ENCODE assay signal across 9 mouse cellular contexts in genomic region chr6:114071564-114071963, GRCm38 (mm10). TPM values are rescaled to one million over a fixed set of nuclear protein-coding genes. Genes with fewer than 3 reads are reported as not detected.
A peak's percentile ranks its signal among the peaks of the same experiment; 100 is the strongest.
DNase-seq lines count a peak whose midpoint lies in the region; ATAC-seq and TF ChIP-seq lines count a peak whose summit lies in the region.
"Had no signal": no experiment of that assay in that cellular context is flagged by ENCODE, and none has a peak within 500 bp of the region (broad histone marks: within the 10 kb centered on the region; RNA-seq: fewer than 3 reads in every experiment).

No protein-coding gene starts in this region.

- no peaks in the 10 kb centered on the region for H3K36me3 ChIP-seq in intestine, embryonic 14.5 days (ENCODE audit: control insufficient read depth, insufficient read depth, low read length)
- H3K36me3 ChIP-seq in intestine, embryonic 15.5 days, result no peaks in the 10 kb centered on the region
- H3K36me3 ChIP-seq in ES-Bruce4 (ENCODE audit: control insufficient read depth, insufficient read depth, low read length, poor library complexity, severe bottlenecking), result no peaks in the 10 kb centered on the region
- H3K36me3 ChIP-seq: limb, embryonic 12.5 days had no signal

- no peaks in the 10 kb centered on the region for H3K4me1 ChIP-seq in intestine, embryonic 14.5 days (replicated peaks; ENCODE audit: control insufficient read depth, insufficient read depth, low read length)
- no peaks in the 10 kb centered on the region for H3K4me1 ChIP-seq in intestine, embryonic 15.5 days (replicated peaks)
- no peaks in the 10 kb centered on the region for H3K4me1 ChIP-seq in ES-Bruce4 (ENCODE audit: control insufficient read depth, insufficient read depth, low read length)
- H3K4me1 ChIP-seq: limb, embryonic 12.5 days had no signal

- H3K9ac ChIP-seq in intestine, embryonic 14.5 days (ENCODE audit: low read length), result no peak overlapping the region
- no peak overlapping the region for H3K9ac ChIP-seq in intestine, embryonic 15.5 days
- H3K9ac ChIP-seq in ES-Bruce4 (ENCODE audit: low read depth, poor library complexity, severe bottlenecking), result no peak overlapping the region
- H3K9ac ChIP-seq: limb, embryonic 12.5 days had no signal

- TF ChIP-seq EP300 in ES-Bruce4 (IDR thresholded peaks at IDR 0.05; ENCODE audit: insufficient read depth, low read depth, low read length), result no peak

- no peak overlapping the region for H3K4me3 ChIP-seq in intestine, embryonic 14.5 days (ENCODE audit: low read depth, low read length)
- H3K4me3 ChIP-seq in intestine, embryonic 15.5 days (replicated peaks), result no peak overlapping the region
- no peak overlapping the region for H3K4me3 ChIP-seq in ES-Bruce4 (ENCODE audit: low read depth, low read length)
- H3K4me3 ChIP-seq: limb, embryonic 12.5 days had no signal

- H3K27me3 ChIP-seq in intestine, embryonic 14.5 days (replicated peaks; ENCODE audit: control insufficient read depth, insufficient read depth, low read length), result no peaks in the 10 kb centered on the region
- no peaks in the 10 kb centered on the region for H3K27me3 ChIP-seq in intestine, embryonic 15.5 days (replicated peaks)
- no peaks in the 10 kb centered on the region for H3K27me3 ChIP-seq in ES-Bruce4 (ENCODE audit: control insufficient read depth, insufficient read depth, low read length, poor library complexity, severe bottlenecking)

- no peak for TF ChIP-seq POLR2A in ES-Bruce4 (IDR thresholded peaks at IDR 0.05; ENCODE audit: insufficient read depth, low read length)

- no peak overlapping the region for H3K4me2 ChIP-seq in intestine, embryonic 14.5 days (ENCODE audit: low read length)
- H3K4me2 ChIP-seq in intestine, embryonic 15.5 days (replicated peaks), result no peak overlapping the region
- H3K4me2 ChIP-seq: limb, embryonic 12.5 days had no signal

- TF ChIP-seq CTCF in ES-Bruce4 (IDR thresholded peaks at IDR 0.05; ENCODE audit: low read depth, low read length), result peak; percentile 76

- ATAC-seq in intestine, embryonic 14.5 days (replicated peaks; ENCODE audit: low FRiP score, low TSS enrichment, low read depth), result no peak
- ATAC-seq in intestine, embryonic 15.5 days, result no peak

- no peak overlapping the region for H3K27ac ChIP-seq in intestine, embryonic 14.5 days (ENCODE audit: low read depth)
- H3K27ac ChIP-seq in intestine, embryonic 15.5 days, result no peak overlapping the region
- H3K27ac ChIP-seq in ES-Bruce4 (ENCODE audit: insufficient read depth, low read length), result no peak overlapping the region
- H3K27ac ChIP-seq: limb, embryonic 12.5 days had no signal

- 11% methylated on average over 4 of the region's 4 CpGs for WGBS in intestine, embryonic 14.5 days
- 10% methylated on average over 4 of the region's 4 CpGs for WGBS in intestine, embryonic 15.5 days

- peak; percentile 70 for DNase-seq in intestine, embryonic 14.5 days (ENCODE audit: low spot score)
- peak; percentile 16 for DNase-seq in c-Kit-positive CD71-negative TER-119-negative erythroid progenitor cells, embryonic 14.5 days (ENCODE audit: low read depth)
- peak; percentile 7 for DNase-seq in fibroblast of lung, adult 2 months (ENCODE audit: low read depth)
- peak; percentile 80 to 81 for DNase-seq in kidney, postnatal 4 days
- peak; percentile 73 for DNase-seq in mesoderm, embryonic 11.5 days (ENCODE audit: low read depth, low spot score)
- DNase-seq in yolk sac, embryonic 10.5 days (ENCODE audit: low spot score), result no peak

- H3K9me3 ChIP-seq in intestine, embryonic 14.5 days (ENCODE audit: control insufficient read depth, low read length), result no peaks in the 10 kb centered on the region
- no peaks in the 10 kb centered on the region for H3K9me3 ChIP-seq in intestine, embryonic 15.5 days
- no peaks in the 10 kb centered on the region for H3K9me3 ChIP-seq in ES-Bruce4 (replicated peaks; ENCODE audit: control insufficient read depth, insufficient read depth, low read length, poor library complexity, severe bottlenecking)
- H3K9me3 ChIP-seq: limb, embryonic 12.5 days had no signal

RNA-seq across cellular contexts. Expression of gene Atp2b2, which starts 29.2 kb away (rescaled TPM):
- polyA plus RNA-seq in intestine, embryonic 14.5 days (2014; fragmentation: Nextera tagmentation; extraction: Ambion mirVana), result 1.2 and 1.7 TPM in 2 replicates
- 1.00 and 1.1 TPM in 2 replicates for polyA plus RNA-seq in intestine, embryonic 15.5 days (2015; fragmentation: Nextera tagmentation; extraction: Ambion mirVana)
- polyA plus RNA-seq in ES-Bruce4 (2011; ENCODE audit: insufficient read depth, insufficient read length, low read depth, missing spikeins), result 0.15 and 0.42 TPM in 2 replicates

RNA-seq across cellular contexts. Expression of gene Slc6a11, which starts 59.5 kb away (rescaled TPM):
- 0.05 and 0.08 TPM in 2 replicates for polyA plus RNA-seq in intestine, embryonic 14.5 days (2014; fragmentation: Nextera tagmentation; extraction: Ambion mirVana)
- polyA plus RNA-seq in intestine, embryonic 15.5 days (2015; fragmentation: Nextera tagmentation; extraction: Ambion mirVana), result 0.24 and 0.29 TPM in 2 replicates
- 0.17 and 0.19 TPM in 2 replicates for polyA plus RNA-seq in ES-Bruce4 (2011; ENCODE audit: insufficient read depth, insufficient read length, low read depth, missing spikeins)
